Mouse (Mus musculus): ENCODE data around the gene Enthd1. TPM values are rescaled to one million over a fixed set of nuclear protein-coding genes. Genes with fewer than 3 reads are reported as not detected.

Gene Enthd1
- total RNA-seq, 2 experiments from 2014 or later = not detected

- DNase-seq (ENCODE audit: low spot score in 2 of 2) = no peak
Observed at GRCm38 (mm10) chr15:80574211-80575040, 9.5 kb upstream of the Enthd1 start.

DNA sequence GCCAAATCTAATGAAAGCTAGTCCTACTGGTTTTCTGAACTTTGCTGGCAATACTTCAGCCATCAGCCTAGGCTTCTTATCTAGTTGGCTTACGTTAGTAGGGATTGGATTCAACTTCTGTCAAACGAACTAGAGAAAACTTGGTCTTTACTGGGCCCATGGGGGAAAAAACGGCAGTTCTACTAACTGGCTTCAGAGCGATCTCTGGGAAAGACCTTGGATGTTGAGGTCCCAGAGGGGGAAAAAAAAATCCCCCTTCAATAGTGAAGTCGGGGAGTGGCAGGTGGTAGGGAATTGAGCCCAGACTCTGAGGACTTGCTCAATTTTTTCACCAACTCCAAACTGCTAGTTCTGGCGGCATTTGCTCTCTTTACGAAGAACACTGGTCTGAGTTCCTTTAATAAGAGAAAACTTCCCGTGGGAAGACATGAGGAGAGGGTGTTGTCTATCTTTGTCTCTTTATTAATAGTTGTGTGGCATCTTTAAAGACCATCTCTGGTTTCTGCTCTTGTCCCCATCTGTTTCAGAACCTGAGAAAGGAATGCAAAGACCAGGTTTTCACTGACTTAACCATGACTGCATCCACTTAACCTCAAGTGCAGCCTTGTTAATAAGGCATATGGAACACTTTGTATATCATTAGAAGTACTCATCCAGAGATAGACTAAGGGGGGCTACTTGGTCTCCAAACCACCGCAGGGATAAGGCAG, 8.0 kb upstream of the Enthd1 start:
- no peak for DNase-seq (ENCODE audit: low spot score in 2 of 2)

- no peak for DNase-seq (ENCODE audit: low spot score in 2 of 2)
Observed at GRCm38 (mm10) chr15:80572291-80572690, 7.3 kb upstream of the Enthd1 start, which contains the start of gene Grap2. Gene Grap2, plus strand, starts transcription at chr15:80572594.

DNA sequence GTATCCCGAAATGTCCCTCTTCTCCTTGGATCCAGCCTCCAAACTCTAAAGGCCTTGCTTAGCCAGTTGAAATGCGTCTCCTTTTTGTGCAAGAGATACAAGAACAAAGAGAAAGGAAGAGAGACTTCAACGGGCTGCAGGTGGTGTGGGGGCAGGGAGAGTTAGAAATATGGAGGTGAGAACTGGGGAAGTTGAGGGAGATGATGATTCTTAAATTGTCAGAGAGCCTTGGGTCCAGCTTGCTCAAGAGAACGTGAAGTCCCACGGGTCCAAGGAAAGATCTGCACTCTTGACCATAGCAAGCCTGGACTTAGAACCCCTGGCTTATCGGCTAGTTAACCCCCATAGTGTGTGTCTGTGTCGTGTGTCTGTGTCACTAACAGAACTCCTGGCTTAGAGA, 6.7 kb upstream of the Enthd1 start:
- DNase-seq (ENCODE audit: low spot score in 2 of 2) = no peak

- no peak for DNase-seq (ENCODE audit: low spot score in 2 of 2)
Observed at GRCm38 (mm10) chr15:80570226-80570625, 5.3 kb upstream of the Enthd1 start.

DNA sequence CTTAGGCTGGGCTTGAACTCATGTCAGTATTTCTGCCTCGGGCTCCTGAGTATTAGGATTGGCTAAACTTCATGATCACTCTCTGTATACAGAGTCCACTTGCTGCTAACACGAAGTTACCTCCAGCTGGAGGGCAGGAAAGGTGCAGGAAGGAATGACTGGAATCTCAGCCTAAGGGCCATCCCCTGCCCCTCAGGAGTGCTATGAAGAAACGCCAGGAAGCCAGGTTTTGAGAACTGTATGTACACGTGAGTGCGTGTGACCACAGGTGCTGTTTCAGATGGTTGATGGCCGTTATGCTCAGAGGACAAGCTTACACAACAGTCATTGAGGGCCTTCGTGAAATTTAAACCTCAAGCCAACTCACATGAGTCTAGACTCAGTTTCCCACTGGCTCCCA, 4.2 kb upstream of the Enthd1 start:
- DNase-seq (ENCODE audit: low spot score in 2 of 2) = no peak

- no peak for DNase-seq (ENCODE audit: low spot score in 2 of 2)
Observed at GRCm38 (mm10) chr15:80567731-80568130, 2.8 kb upstream of the Enthd1 start.

- no peak for DNase-seq (ENCODE audit: low spot score in 2 of 2)
Observed at GRCm38 (mm10) chr15:80567139-80567538, 2.2 kb upstream of the Enthd1 start.

GRCm38 (mm10) chr15:80566696-80567095, 1.7 kb upstream of the Enthd1 start:
- no peak for DNase-seq (ENCODE audit: low spot score in 2 of 2)

GRCm38 (mm10) chr15:80563634-80564208, 1.2 kb downstream of the Enthd1 start:
- DNase-seq (ENCODE audit: low spot score in 2 of 2) = no peak

GRCm38 (mm10) chr15:80562446-80562845, 2.5 kb downstream of the Enthd1 start:
- DNase-seq (ENCODE audit: low spot score in 2 of 2) = no peak

DNA sequence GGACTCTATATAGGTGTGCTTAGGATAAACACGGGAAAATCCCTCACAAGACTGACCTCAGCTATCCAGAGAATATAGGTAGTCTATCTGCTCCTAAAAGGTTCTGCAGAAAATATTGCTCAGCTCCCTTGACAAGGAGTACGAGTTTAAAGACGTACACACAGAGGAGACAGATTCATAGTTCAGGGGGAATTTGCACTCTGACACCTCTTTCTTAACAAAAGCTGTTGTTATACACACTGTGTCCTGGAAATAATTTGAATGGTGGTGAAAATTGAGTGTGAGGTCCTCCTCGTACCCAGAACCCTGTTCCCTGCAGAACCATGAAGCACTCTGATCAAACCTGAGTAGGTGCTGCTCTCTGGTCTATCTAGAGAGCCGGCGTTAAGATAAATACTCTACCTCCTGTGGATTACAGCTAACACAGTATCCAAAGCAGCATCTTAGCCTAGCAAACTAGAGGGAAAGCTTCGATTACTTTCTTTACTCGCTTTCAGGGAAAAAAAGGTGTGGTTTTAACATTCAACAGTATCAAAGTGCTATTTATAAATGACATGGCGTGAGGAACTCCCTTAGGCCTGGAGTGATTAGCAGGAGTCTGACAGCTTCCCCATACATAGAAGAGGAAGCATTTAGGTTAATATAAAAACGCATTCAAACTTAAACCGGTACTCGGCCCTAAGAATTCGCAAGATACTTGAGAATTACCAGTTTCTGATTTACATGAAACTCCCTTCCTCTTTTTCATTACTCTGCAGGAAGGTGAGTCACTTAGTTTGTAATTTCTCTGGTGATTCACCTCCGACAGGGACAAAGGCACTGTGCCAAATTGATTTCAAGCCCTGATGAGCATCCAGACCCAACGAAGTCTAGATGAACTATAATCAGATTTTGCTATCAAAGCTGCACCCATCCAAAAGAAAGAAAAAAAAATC, 4.0 kb downstream of the Enthd1 start:
- DNase-seq (ENCODE audit: low spot score in 2 of 2) = no peak

- DNase-seq (ENCODE audit: low spot score in 2 of 2) = no peak
Observed at GRCm38 (mm10) chr15:80559978-80560377, 5.0 kb downstream of the Enthd1 start.

GRCm38 (mm10) chr15:80559534-80559933, 5.4 kb downstream of the Enthd1 start:
- DNase-seq (ENCODE audit: low spot score in 2 of 2) = no peak

- DNase-seq (ENCODE audit: low spot score in 2 of 2) = no peak
Observed at GRCm38 (mm10) chr15:80557745-80558144, 7.2 kb downstream of the Enthd1 start.

DNA sequence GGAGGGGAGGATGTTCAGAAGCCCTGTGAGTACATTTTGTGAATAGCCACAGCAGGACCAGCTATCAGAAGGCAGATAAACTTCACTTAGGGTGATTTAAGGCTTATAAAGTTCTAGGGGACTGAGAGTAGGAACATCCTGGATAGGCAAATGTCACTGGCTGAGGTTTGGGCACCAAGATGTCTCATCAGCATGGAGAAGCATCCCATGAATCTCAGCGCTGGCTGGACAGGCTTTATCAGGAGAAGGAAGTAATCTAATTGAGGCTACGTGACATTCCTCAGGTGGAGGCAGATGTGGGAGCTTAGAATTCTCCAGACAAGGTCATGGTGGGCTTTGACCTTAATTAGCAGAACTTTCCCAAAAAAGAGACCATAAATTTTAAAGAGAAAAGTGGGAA, 8.9 kb downstream of the Enthd1 start:
- no peak for DNase-seq (ENCODE audit: low spot score in 2 of 2)

GRCm38 (mm10) chr15:80554860-80555822, 9.8 kb downstream of the Enthd1 start:
- no peak for DNase-seq (ENCODE audit: low spot score in 2 of 2)

DNA sequence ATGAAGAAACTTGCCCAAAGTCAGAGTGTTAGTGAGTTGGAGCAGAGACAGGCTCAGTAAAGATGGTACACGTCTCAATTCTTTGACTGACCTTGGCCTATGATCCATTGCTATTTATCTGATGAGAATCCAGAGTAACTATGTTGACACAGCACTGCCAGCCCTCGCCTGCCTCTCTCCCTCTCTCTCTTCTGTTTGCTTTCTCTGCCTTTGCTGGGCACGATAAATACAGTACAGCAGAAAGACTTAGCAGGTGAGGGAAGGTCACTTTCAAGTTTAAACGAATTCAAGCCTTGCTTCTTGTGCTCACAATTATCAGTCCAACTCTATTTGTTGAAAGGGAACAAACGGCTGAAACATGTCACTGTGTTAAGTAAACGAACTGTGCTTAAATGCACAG, 19.5 kb downstream of the Enthd1 start:
- no peak for DNase-seq (ENCODE audit: low spot score in 2 of 2)

GRCm38 (mm10) chr15:80544115-80544514, 20.8 kb downstream of the Enthd1 start:
- DNase-seq (ENCODE audit: low spot score in 2 of 2) = no peak

Data from layer of hippocampus, postnatal 10 days (tissue).